Mouse (Mus musculus) heart, postnatal 0 days (tissue): ENCODE data around the gene Asap2. TPM values are rescaled to one million over a fixed set of nuclear protein-coding genes. Genes with fewer than 3 reads are reported as not detected.

Experiments used
- ATAC-seq: fragments of 200-750 bp; cut with Nextera tagmentation; 2 replicates; pipeline ENCODE4 v1.8.0; 2017; ENCODE audit warnings: low read depth, moderate number of reproducible peaks, moderate library complexity; ENCODE audit not compliant: insufficient read depth
- DNase-seq: peaks from one replicate; pipeline ENCODE4 v3.0.0-alpha.2; 2016; ENCODE audit warnings: low spot score
- H3K27ac ChIP-seq: fragments of 300-500 bp; sonication (generic); 2 replicates; pipeline ENCODE4 v1.5.1; 2014; ENCODE audit warnings: low read depth, mild to moderate bottlenecking
- H3K27me3 ChIP-seq: fragments of 300-500 bp; sonication (generic); 2 replicates; pipeline ENCODE4 v1.6.1; 2014; ENCODE audit warnings: low read length, mixed read lengths; ENCODE audit not compliant: control insufficient read depth, insufficient read depth
- H3K36me3 ChIP-seq: fragments of 300-500 bp; sonication (generic); replicated peaks from 2 replicates; pipeline ENCODE4 v1.6.1; 2014; ENCODE audit warnings: low read length, mixed read lengths; ENCODE audit not compliant: control insufficient read depth, insufficient read depth
- H3K4me1 ChIP-seq: fragments of 300-500 bp; sonication (generic); 2 replicates; pipeline ENCODE4 v1.6.1; 2014; ENCODE audit warnings: antibody characterized with exemption; ENCODE audit not compliant: control insufficient read depth, insufficient read depth
- H3K4me2 ChIP-seq: fragments of 300-500 bp; sonication (generic); 2 replicates; pipeline ENCODE4 v1.6.1; 2014; ENCODE audit warnings: low read depth, mild to moderate bottlenecking, low read length, moderate library complexity
- H3K4me3 ChIP-seq: fragments of 300-500 bp; sonication (generic); 2 replicates; pipeline ENCODE4 v1.5.1; 2014; ENCODE audit warnings: low read depth, low read length
- H3K9ac ChIP-seq: fragments of 300-500 bp; sonication (generic); replicated peaks from 2 replicates; pipeline ENCODE4 v1.6.1; 2014; ENCODE audit warnings: low read depth, low read length, mixed read lengths
- H3K9me3 ChIP-seq: fragments of 300-500 bp; sonication (generic); replicated peaks from 2 replicates; pipeline ENCODE4 v1.6.1; 2016; ENCODE audit warnings: low read length; ENCODE audit not compliant: control insufficient read depth
- CTCF ChIP-seq: IDR thresholded peaks from 2 replicates; pipeline ENCODE4 v1.5.1; 2016; ENCODE audit warnings: antibody characterized with exemption, control low read depth, low read depth
- EP300 ChIP-seq: IDR thresholded peaks from 2 replicates; pipeline ENCODE4 v1.6.1; 2016; ENCODE audit warnings: antibody characterized with exemption, low read depth
- WGBS: fragments of 180-500 bp; shearing (Covaris S2); extraction: QIAGEN DNeasy Blood & Tissue Kit; methylation state at CpG from one replicate; pipeline ENCODE4 v1.1.7; 2014; 5-methylcytosine and 5-hydroxymethylcytosine counted together
- polyA plus RNA-seq: library from polyadenylated mRNA; unstranded; fragments of >200 nt; fragmentation: Nextera tagmentation; extraction: Ambion mirVana; gene quantifications from 2 replicates; pipeline ENCODE4 v1.2.1, GENCODE M21; 2015
- total RNA-seq: library from RNA; depleted of rRNA; stranded (reverse); fragments of >200 nt; gene quantifications from 2 replicates; pipeline ENCODE4 v1.2.3, GENCODE M21; 2014; ENCODE audit warnings: low replicate concordance

The Asap2 gene
- total and polyA plus RNA-seq, 2 experiments from 2014 or later = 4.1 to 9.6 TPM

DNA sequence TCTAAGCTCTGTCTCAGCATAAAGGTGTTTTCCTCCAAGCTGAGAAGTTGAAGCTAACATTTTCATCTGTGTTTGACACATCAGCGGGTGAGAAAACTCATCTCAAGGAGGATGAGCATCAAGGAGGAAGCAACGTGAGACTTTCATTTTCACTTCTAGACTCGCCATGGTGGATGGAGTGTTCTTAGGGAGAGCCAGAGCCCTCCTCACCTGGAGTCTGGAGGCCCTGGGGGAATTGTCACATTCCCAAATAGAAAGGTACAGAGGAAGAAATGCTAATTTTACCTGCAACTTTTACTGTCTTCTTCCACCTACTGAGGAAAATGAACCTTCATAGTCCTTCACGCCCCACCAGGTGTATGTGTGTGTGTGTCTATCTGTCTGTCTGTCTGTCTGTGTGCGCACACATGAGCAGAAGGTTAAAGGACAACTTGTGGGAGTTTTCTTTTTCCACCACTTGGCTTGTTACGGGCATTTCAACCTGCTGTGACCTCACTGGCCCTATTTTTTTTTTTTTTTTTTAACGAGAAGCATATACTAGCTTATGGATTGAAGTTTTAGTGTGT lies 183.7 kb downstream of the Asap2 start:
- no peak overlapping the region for H3K9ac ChIP-seq
- ATAC-seq (no peak), DNase-seq (no peak)
- 89% methylated on average over 7 of the region's 7 CpGs for WGBS
- H3K9me3 ChIP-seq = no peaks in the 10 kb centered on the region
- H3K4me3 ChIP-seq = no peak overlapping the region
- no peak overlapping the region for H3K27ac ChIP-seq
- peaks cover 5% of the 10 kb centered on the region; the same call in 1 of the 2 replicates for H3K4me1 ChIP-seq
- peaks cover 13% of the 10 kb centered on the region; the same call in 1 of the 2 replicates for H3K36me3 ChIP-seq
- no peak for TF ChIP-seq CTCF
- no peak for TF ChIP-seq EP300
- H3K27me3 ChIP-seq = no peaks in the 10 kb centered on the region
- H3K4me2 ChIP-seq = no peak overlapping the region

DNA sequence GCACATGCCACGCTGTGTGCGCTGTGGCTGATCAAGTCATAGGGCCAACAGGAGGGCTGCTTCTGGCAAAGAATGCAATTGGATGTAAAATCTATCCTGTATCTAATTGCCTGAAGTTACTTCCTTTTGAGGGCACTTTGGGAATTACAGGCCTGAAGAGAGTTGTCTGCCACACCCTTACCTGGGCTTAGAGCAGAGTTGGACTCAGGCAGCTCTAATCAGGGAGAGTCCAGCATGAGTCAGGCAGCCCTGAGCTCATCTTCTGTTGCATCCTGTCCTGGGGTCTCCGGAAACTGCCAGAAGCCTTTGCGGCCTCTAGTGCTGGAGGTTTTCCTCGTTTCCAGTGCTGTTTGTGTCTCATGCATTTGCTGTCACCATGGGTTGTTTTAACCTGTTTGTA lies 186.1 kb downstream of the Asap2 start:
- H3K9me3 ChIP-seq = no peaks in the 10 kb centered on the region
- WGBS = 80% methylated on average over 5 of the region's 5 CpGs
- ATAC-seq (no peak), DNase-seq (no peak)
- no peaks in the 10 kb centered on the region for H3K27me3 ChIP-seq
- no peak overlapping the region for H3K4me2 ChIP-seq
- no peak overlapping the region for H3K4me3 ChIP-seq
- no peak for TF ChIP-seq CTCF
- no peak for TF ChIP-seq EP300
- H3K27ac ChIP-seq = no peak overlapping the region
- no peaks in the 10 kb centered on the region for H3K36me3 ChIP-seq
- H3K4me1 ChIP-seq = no peaks in the 10 kb centered on the region
- no peak overlapping the region for H3K9ac ChIP-seq

DNA sequence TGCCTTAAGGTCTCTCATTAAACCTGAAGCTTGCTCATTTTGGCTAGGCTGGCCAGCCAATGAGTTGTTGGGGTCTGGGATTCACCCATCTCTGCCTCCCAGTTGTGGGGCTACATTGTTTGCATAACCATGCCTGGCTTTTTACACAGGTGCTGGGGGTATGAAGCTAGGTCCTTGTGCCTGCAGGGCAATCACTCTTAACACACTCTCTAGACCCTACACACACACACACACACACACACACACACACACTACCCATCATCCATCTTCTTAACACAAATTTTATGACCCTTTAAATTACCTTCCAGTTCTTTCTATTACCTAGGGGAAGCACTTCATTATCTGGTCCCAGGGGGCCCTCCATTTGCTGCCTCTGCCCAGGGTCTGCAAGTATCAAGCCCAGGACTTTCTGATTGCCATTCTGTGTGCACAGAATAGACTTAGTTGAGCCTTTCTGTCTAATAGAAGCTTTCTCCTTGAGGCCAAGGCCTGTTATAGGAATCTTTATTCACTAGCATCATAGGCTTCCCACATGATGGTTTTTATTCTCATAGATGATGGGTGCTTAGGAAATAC lies 187.0 kb downstream of the Asap2 start:
- TF ChIP-seq CTCF = no peak
- TF ChIP-seq EP300 = no peak
- ATAC-seq (no peak), DNase-seq (no peak)
- H3K27ac ChIP-seq = no peak overlapping the region
- no peaks in the 10 kb centered on the region for H3K27me3 ChIP-seq
- no peaks in the 10 kb centered on the region for H3K36me3 ChIP-seq
- no peaks in the 10 kb centered on the region for H3K9me3 ChIP-seq
- H3K9ac ChIP-seq = no peak overlapping the region
- no peak overlapping the region for H3K4me2 ChIP-seq
- H3K4me1 ChIP-seq = no peaks in the 10 kb centered on the region
- H3K4me3 ChIP-seq = no peak overlapping the region

DNA sequence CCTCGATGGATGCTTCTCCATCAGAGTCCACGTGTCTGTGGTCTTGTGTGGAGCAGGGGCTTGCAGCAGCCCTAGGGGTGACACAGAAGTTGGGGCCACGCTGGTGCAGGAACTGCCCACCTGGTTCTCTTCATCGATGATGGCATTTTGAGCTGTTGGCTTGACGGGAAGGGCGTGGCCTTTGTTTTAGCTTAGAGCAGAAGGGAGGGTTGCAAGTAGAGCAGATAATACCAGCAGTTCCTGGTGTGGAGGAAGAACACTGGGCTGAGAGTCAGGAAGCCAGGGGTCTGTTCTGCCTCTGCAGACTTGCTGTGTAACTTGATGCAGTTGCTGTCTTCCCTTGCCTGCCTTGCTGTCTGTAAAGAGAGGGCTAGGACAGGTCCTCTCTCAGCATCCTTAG lies 189.8 kb downstream of the Asap2 start:
- 72% methylated on average over 6 of the region's 6 CpGs for WGBS
- no peak for ATAC-seq
- no peak for DNase-seq
- Histone ChIP-seq H3K27ac (no peak overlapping the region), H3K4me2 (no peak overlapping the region), H3K9me3 (no peaks in the 10 kb centered on the region), H3K36me3 (no peaks in the 10 kb centered on the region), H3K27me3 (no peaks in the 10 kb centered on the region), H3K9ac (no peak overlapping the region), H3K4me1 (peaks cover 8% of the 10 kb centered on the region; the same call in 1 of the 2 replicates), H3K4me3 (no peak overlapping the region)
- no peak for TF ChIP-seq CTCF
- no peak for TF ChIP-seq EP300

DNA sequence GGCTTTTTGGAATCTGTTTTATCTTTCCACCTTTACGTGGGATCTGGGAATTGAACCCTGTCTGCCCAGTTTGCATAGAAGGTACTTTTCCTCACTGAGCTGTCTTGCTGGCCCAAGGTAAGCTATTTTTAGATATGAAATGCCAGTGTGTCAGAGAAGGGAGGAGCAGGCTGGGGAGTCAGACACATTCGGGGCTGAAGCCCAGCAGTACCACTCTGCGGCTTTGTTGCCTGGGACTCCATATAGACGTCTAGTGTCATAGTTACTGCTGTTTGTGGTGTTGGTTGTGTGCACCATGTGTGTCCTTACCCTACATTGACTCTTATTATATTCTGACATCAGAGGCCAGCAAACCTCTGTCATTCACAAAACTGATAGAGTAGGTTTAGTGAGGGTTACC lies 192.5 kb downstream of the Asap2 start:
- Histone ChIP-seq H3K27me3 (no peaks in the 10 kb centered on the region), H3K4me2 (no peak overlapping the region), H3K9me3 (no peaks in the 10 kb centered on the region), H3K27ac (no peak overlapping the region), H3K4me1 (peaks cover 8% of the 10 kb centered on the region; the same call in 1 of the 2 replicates), H3K36me3 (no peaks in the 10 kb centered on the region), H3K9ac (no peak overlapping the region), H3K4me3 (no peak overlapping the region)
- DNase-seq (no peak), ATAC-seq (no peak)
- 49% methylated on average over 4 of the region's 4 CpGs for whole genome bisulfite sequencing
- no peak for TF ChIP-seq EP300
- TF ChIP-seq CTCF = no peak

DNA sequence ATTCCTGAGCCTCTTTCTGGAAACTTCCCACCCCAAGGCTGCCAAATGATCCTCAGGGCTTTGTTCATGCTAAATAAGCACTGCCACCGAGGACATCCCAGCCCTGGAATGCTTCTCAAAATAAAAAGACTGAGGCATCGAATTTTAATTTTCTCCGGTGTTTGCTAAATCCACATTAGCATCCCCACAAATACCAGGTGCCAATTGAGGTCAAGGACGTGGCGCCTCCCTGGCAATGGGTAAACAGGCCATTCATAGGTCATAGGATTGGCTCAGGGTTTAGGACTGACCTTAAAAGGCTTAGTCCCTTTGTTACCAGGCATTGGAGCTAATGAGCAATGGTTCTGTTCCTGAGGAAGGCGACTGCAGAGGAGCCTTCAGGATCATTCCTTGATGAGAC lies 193.1 kb downstream of the Asap2 start:
- WGBS = 86% methylated on average over 6 of the region's 6 CpGs
- no peak overlapping the region for H3K4me3 ChIP-seq
- H3K27ac ChIP-seq = no peak overlapping the region

More for the DNA sequence above, 193.1 kb downstream of the Asap2 start:
- Histone ChIP-seq H3K4me2 (no peak overlapping the region), H3K4me1 (peaks cover 8% of the 10 kb centered on the region; the same call in 1 of the 2 replicates), H3K9me3 (no peaks in the 10 kb centered on the region), H3K27me3 (no peaks in the 10 kb centered on the region), H3K9ac (no peak overlapping the region), H3K36me3 (no peaks in the 10 kb centered on the region)
- DNase-seq (no peak), ATAC-seq (no peak; the same call in 1 of the 2 replicates)
- no peak for TF ChIP-seq EP300
- no peak for TF ChIP-seq CTCF
